Mouse (Mus musculus): ENCODE measurements around the gene Marc1.

DNA sequence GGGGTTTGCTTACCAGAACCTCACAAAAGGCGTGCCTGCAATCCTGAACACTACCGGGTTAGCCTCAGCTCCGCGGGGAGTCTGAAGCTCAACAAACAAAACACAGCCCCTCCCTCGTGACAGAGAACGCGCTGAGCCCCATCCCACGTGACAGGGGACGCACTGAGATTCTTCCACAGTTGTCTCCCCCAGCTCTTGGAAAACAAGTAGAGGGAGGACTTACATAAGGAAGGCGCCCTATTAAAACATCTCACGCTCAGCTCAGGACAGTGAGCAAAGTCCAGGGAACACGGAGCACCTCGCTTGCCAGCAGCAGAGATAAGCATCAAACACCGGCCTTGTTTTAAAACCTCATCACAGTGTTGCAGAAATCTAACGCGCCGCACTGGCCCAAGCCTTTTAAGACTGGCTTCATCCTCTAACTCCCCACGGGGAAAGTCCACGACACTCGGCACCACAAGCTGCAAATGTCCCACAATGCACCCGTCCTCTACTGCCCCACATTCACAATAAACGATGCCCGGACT, 16.1 kb upstream of the Marc1 start:
- TF ChIP-seq EP300 (IDR thresholded peaks at IDR 0.05; ENCODE audit: low read depth) (no peak), CTCF (IDR thresholded peaks at IDR 0.05; ENCODE audit: low read depth) (no peak)
